Mouse (Mus musculus) forebrain, embryonic 10.5 days (tissue): ENCODE data around the gene Pnmal1. TPM values are rescaled to one million over a fixed set of nuclear protein-coding genes. Genes with fewer than 3 reads are reported as not detected.
"Not testable (repeated sequence)": the region's sequence is repeated elsewhere in the genome, so short reads cannot be mapped to it uniquely, and the experiment has no call there.

Experiments used
- DNase-seq: peaks from one replicate; pipeline ENCODE4 v3.0.0-alpha.2; 2017; ENCODE audit warnings: low spot score; ENCODE audit errors: extremely low spot score
- H3K27ac ChIP-seq: fragments of 300-500 bp; sonication (generic); 2 replicates; pipeline ENCODE4 v1.5.1; 2016; ENCODE audit warnings: mild to moderate bottlenecking
- H3K27me3 ChIP-seq: fragments of 300-500 bp; sonication (generic); 2 replicates; pipeline ENCODE4 v1.6.1; 2016; ENCODE audit warnings: mild to moderate bottlenecking; ENCODE audit not compliant: poor library complexity, severe bottlenecking
- H3K36me3 ChIP-seq: fragments of 300-500 bp; sonication (generic); replicated peaks from 2 replicates; pipeline ENCODE4 v1.6.1; 2016; ENCODE audit warnings: mild to moderate bottlenecking, moderate library complexity
- H3K4me1 ChIP-seq: fragments of 300-500 bp; sonication (generic); 2 replicates; pipeline ENCODE4 v1.6.1; 2016
- H3K4me3 ChIP-seq: fragments of 300-500 bp; sonication (generic); 2 replicates; pipeline ENCODE4 v1.5.1; 2016; ENCODE audit warnings: mild to moderate bottlenecking, moderate library complexity
- H3K9me3 ChIP-seq: fragments of 300-500 bp; sonication (generic); 2 replicates; pipeline ENCODE4 v1.6.1; 2016; ENCODE audit warnings: mild to moderate bottlenecking, moderate library complexity
- WGBS: fragments of 180-500 bp; shearing (Covaris S2); methylation state at CpG from one replicate; pipeline ENCODE4 v1.1.7; 2016; 5-methylcytosine and 5-hydroxymethylcytosine counted together
- polyA plus RNA-seq: library from polyadenylated mRNA; unstranded; fragments of >200 nt; fragmentation: Nextera tagmentation; extraction: Ambion mirVana; gene quantifications from 2 replicates; pipeline ENCODE4 v1.2.1, GENCODE M21; 2016

Pnmal1 gene
- polyA plus RNA-seq, 1 experiment from 2014 or later = 9.3 TPM

DNA sequence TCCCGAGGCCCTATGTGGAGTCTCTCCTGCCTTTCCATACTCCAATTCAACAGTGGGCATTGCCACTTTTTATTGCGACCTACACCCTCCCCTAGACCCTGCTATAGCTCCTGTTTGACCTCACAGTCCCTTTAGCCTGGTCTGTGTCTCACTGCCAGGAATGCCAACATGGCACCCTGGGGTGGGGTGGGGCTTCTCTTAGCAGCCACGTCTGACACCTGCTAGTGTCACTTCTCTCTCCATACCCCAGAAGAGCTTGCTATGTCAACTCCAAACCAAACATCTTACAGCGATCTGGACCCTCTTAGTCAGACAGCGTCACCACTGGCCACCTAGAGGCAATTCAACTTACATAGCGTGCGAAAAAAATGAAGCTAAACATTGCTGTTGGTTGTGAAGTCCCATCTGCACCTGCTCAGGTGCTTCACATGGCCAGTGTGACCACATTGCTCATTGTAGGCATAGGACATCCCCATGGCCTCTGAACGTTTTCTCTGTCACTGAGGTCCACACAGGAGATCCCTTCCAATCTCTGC lies 10.5 kb upstream of the Pnmal1 start:
- DNase-seq = no peak
- Histone ChIP-seq H3K27me3 (peaks cover 68% of the 10 kb centered on the region), H3K27ac (no peak overlapping the region), H3K4me3 (no peak overlapping the region), H3K36me3 (no peaks in the 10 kb centered on the region), H3K4me1 (peaks cover 60% of the 10 kb centered on the region), H3K9me3 (0 out of 2 replicates have a peak, but pooled peaks cover 3% of the 10 kb centered on the region)
- WGBS = 49% methylated on average over 8 of the region's 8 CpGs

DNA sequence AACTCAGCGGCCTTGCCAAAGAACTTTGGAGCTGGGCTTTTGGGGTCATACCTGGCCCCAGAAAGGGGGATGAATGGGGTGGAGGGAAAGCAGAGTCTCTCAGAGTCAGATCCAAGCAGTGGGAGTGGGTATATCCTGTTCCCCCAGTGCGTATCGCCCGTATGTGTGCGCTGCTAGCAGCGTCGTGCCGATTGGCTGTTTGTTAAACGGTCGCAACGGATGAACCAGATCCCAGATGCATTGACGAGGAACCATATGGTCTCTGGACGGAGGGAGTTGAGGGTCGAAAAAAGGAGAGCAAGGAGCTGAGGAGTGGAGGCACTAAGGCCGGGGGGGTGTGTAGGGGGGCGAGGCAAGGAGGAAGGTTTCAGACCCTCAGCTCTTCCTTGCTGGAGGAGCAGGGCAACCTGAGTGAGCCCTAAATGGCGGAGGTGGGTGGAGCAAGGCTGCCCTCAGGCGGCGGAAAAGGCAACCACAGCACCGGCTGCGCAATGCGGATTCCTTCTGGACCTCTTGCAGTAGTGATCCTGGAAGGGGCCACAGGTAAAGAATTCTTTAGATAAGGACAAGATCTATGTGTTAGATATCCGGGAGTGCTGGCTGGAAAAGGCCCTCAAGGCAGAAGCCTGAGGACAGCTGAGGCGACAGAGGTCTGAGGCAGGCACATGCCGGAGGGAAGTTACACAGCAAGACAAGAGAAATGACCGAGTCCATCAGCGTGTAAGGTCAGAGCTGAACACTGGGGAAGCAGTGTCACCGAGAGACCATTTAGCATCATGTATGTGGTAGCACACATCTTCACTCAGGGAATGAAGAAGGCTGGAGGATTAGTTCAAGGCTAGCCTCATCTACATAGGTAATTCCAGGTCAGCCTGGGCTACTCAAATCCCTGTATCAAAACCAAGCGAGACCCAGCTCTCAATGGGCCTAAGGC lies 9.3 kb upstream of the Pnmal1 start:
- peak overlapping the region; percentile 72 for H3K27ac ChIP-seq

DNA sequence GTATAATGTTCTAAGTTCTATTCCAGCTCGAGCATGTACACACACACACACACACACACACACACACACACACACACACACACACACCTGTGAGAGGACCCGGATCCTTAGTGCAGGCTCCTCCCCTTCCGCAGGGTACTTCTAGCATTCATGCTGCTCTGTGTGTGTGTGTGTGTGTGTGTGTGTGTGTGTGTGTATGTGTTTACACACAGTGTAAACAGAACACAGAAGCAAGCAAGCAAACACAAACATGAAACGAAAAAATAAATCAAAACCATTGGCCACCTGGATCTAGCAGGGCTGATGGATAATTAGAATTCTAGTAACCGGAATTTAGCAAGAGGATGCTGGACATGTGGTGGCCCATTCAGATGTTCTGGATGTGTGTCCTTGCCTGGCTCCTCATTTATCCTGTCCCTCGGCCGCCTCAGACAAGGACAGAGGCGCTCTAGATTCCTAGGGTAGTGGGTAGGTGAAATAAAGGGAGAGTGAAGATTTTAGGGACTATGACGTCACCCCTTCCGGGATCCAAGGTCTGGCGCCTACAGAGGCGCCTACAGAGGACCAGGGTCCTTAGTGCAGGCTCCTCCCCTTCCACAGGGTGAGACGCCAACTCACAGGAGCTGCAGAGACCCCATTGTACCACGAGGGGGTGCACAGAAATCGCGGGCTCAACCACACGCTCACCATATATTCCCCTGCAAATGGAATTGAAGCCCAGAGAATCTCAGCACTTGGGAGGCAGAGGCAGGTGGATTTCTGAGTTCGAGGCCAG lies 8.4 kb upstream of the Pnmal1 start:
- no peaks in the 10 kb centered on the region for H3K9me3 ChIP-seq
- no peak overlapping the region for H3K4me3 ChIP-seq
- no peak overlapping the region for H3K27ac ChIP-seq
- peak; percentile 80 for DNase-seq
- WGBS = 32% methylated on average over 18 of the region's 18 CpGs
- H3K27me3 ChIP-seq = peaks cover 49% of the 10 kb centered on the region
- peaks cover 41% of the 10 kb centered on the region for H3K4me1 ChIP-seq
- no peaks in the 10 kb centered on the region for H3K36me3 ChIP-seq

More for the DNA sequence above, 9.3 kb upstream of the Pnmal1 start:
- H3K4me1 ChIP-seq = peaks cover 49% of the 10 kb centered on the region
- 10% methylated on average over 29 of the region's 29 CpGs for WGBS
- H3K36me3 ChIP-seq = no peaks in the 10 kb centered on the region
- H3K27me3 ChIP-seq = peaks cover 58% of the 10 kb centered on the region
- 0 out of 2 replicates have a peak, but pooled peaks cover 3% of the 10 kb centered on the region for H3K9me3 ChIP-seq
- DNase-seq = peak; percentile 88
- peak overlapping the region; percentile 49 for H3K4me3 ChIP-seq

DNA sequence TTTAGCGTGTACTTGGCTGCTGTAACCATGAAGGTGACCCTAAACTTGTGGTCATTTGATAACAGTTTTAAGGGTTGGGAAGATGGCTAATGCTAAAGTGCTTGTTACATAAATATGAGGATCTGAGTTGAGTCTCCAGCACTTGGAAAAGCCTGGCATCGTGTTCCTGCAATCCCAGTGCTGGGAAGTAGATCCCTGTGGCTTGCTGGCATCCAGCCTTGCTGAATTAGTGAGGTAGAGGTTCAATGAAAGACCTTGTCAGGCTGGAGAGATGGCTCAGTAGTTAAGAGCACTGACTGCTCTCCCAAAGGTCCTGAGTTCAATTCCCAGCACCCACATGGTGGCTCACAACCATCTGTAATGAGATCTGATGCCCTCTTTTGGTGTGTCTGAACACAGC lies 5.7 kb upstream of the Pnmal1 start:
- DNase-seq, H3K36me3 ChIP-seq, H3K27ac ChIP-seq, H3K4me3 ChIP-seq, H3K9me3 ChIP-seq: not testable (repeated sequence)
- 68% methylated on average over 2 of the region's 2 CpGs for WGBS
- Histone ChIP-seq H3K4me1 (peaks cover 31% of the 10 kb centered on the region), H3K27me3 (peaks cover 22% of the 10 kb centered on the region)

DNA sequence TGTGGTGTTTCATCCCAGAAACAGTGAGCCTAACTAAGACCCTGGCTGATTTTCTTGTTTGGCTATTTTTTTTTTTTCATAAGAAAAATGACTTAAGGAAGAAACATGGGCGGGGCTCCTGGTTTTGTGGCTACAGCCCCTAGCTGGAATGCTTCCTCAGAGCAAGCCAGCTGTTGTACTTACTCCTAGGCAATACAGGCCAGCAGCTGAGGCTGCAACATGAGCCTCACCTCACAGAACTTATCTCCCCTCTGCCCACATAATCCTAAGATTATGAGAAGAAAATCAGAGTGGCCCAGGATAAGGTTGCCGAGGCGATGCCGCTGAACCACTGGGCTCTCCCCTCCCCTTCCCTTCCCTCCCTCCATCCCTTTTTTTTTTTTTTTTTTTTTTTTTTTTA lies 3.8 kb upstream of the Pnmal1 start:
- H3K4me1 ChIP-seq = peaks cover 36% of the 10 kb centered on the region
- H3K27ac ChIP-seq = no peak overlapping the region
- peaks cover 9% of the 10 kb centered on the region for H3K27me3 ChIP-seq
- DNase-seq = no peak
- WGBS = 88% methylated on average over 4 of the region's 4 CpGs
- H3K36me3 ChIP-seq = no peaks in the 10 kb centered on the region
- H3K4me3 ChIP-seq = no peak overlapping the region
- no peaks in the 10 kb centered on the region for H3K9me3 ChIP-seq

DNA sequence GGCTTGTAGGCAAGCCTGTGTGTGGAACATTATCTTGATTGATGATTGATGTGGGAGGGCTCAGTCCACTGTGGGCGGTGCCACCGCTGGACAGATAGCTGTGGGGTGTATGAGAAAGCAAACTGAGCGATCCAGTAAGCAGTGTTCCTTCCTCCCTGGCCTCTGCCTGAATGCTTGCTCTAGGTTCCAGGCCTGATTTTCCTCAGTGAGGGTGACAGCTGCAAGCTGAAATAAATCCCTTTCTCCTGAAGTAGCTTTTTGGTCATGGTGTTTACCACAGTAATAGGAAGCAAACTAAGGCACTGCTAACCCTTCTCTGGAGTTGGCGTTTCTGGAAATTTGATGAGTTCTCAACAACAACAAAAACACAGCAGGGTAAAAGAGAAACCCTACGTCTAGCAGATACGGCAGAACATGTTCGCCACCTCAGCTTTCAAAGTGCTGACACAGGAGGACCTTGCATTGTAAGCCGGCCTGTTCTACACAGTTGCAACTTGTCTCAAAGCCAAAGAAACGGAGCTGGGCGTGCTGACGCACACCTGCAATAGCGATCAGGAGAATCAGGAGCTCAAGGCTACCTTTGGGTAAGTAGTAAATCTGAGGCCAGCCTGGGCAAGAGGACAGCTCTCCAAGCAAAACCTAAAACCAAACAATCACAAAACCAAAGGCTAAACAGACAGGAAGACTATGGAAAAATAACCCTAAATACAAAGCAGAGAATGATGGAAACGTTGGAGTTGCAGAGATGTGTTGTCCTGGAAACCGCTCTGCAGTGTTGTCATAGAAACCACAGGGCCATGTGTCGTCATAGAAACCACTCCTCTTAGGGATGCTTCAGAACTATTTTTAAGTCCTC lies 2.8 kb upstream of the Pnmal1 start:
- Histone ChIP-seq H3K27me3 (peaks cover 10% of the 10 kb centered on the region), H3K9me3 (no peaks in the 10 kb centered on the region), H3K4me3 (no peak overlapping the region), H3K4me1 (peaks cover 34% of the 10 kb centered on the region), H3K36me3 (no peaks in the 10 kb centered on the region; the same call in 1 of the 2 replicates), H3K27ac (no peak overlapping the region)
- WGBS = 76% methylated on average over 15 of the region's 15 CpGs
- DNase-seq = no peak

DNA sequence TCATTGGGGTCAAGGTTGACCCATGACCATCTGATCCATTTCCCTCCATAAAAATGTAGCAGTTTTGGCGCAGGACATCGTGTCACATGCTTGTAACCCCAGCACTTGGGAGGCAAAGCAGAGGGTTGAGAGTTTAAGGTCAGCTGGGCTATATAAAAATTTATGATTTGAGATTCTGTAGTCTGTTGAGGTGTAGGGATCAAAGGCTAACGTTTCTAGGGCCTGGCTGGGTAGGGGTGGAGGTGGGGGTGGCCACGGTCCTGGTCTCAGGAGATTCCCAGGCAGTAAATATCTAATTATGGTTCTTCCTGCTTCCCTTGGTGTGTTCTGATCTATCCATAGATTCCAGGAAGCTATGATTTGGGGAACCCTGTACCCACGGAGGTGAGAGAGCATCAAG lies 2.2 kb downstream of the Pnmal1 start:
- Histone ChIP-seq H3K27me3 (peaks cover 10% of the 10 kb centered on the region), H3K9me3 (no peaks in the 10 kb centered on the region), H3K36me3 (peaks cover 3% of the 10 kb centered on the region; the same call in 1 of the 2 replicates), H3K4me3 (no peak overlapping the region), H3K27ac (peak overlapping the region; percentile 88; the same call in 1 of the 2 replicates), H3K4me1 (peaks cover 30% of the 10 kb centered on the region)
- DNase-seq = no peak
- 88% methylated on average over 5 of the region's 5 CpGs for WGBS

DNA sequence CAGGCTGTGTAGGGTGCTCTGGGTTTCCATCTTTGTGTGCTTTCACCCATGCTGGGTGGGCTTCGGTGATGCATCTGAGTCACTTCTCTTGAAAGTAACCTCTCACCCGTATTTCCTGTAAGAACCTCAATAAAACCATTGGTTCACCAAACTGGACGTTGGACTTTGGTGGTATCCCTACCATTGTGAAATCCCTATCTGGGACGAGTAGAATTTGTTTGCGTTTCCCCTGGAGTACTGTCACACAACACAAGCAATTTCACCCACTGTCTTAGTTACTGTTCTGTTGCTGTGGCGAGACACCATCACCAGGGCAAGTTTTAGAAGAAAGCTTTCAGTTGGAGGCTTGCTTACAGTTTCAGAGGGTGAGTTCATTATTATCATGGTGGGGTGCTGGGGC lies 8.9 kb downstream of the Pnmal1 start:
- H3K27ac ChIP-seq = no peak overlapping the region
- DNase-seq = no peak
- H3K4me3 ChIP-seq = no peak overlapping the region
- no peaks in the 10 kb centered on the region for H3K36me3 ChIP-seq
- H3K9me3 ChIP-seq = peaks cover 8% of the 10 kb centered on the region; the same call in 1 of the 2 replicates
- H3K27me3 ChIP-seq = no peaks in the 10 kb centered on the region
- 93% methylated on average over 6 of the region's 6 CpGs for WGBS
- peaks cover 3% of the 10 kb centered on the region; the same call in 1 of the 2 replicates for H3K4me1 ChIP-seq

DNA sequence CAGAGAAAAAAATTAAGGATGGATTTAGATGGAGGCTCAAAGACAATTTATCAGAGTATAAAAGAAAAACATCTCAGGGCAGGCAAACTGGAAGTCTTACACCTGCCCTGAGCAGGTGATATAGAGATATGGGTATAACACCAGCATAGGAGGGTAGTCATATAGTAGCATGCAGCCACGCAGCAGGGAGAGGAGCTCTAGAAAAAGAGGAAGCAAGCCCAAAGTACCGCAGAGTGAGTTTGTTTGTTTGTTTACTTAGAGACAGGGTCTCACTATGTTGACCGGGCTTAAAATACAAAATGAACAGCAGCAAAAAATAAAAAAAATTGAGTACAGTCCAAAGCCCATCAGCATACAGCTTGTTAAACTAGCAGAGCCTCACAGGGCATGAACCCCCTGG lies 11.7 kb downstream of the Pnmal1 start:
- Histone ChIP-seq H3K27me3 (no peaks in the 10 kb centered on the region), H3K27ac (no peak overlapping the region), H3K36me3 (no peaks in the 10 kb centered on the region), H3K4me3 (no peak overlapping the region), H3K9me3 (peaks cover 8% of the 10 kb centered on the region; the same call in 1 of the 2 replicates), H3K4me1 (peaks cover 3% of the 10 kb centered on the region; the same call in 1 of the 2 replicates)
- 89% methylated on average over 3 of the region's 3 CpGs for WGBS
- no peak for DNase-seq

DNA sequence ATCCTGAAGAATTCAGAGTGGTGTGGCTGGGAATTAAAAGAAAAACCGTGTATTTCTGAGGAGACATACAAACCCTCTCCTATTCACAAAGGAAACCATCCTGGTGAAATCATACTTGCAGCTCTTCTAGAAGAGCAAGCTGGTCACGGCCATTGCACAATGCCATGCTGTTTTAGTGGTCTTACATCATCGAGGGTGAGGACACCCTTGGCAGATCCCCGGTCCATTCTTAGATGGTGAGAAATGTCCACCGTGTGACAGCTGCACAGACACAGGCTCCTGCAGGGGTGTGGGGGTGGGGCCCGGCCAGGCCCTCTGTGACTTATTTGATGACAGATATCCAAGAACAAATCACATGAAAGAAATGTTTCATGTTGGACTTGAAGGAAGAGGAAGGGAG lies 14.5 kb downstream of the Pnmal1 start:
- Histone ChIP-seq H3K9me3 (peaks cover 8% of the 10 kb centered on the region; the same call in 1 of the 2 replicates), H3K27me3 (no peaks in the 10 kb centered on the region), H3K4me1 (peaks cover 3% of the 10 kb centered on the region; the same call in 1 of the 2 replicates), H3K27ac (no peak overlapping the region), H3K36me3 (no peaks in the 10 kb centered on the region), H3K4me3 (no peak overlapping the region)
- WGBS = 82% methylated on average over 6 of the region's 6 CpGs
- no peak for DNase-seq

DNA sequence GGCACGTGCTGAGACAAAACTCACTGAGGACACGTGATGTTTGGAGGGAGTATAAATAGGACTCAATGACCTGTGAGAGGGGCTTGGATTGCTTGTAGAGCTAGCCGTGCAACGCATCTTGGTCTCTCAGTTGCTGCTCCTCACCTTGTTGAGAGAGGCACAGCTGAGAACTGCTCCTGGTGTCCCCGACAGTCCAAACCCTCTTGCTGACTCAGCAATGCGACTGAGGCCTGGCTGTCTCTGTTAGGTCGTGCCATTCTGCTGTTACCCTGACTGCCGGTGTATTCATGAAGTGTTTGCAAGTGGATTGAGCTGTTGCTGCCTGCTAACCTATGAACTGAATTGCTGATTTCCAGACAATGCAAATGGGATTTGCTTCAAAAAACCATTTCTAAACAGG lies 16.8 kb downstream of the Pnmal1 start:
- Histone ChIP-seq H3K36me3 (no peaks in the 10 kb centered on the region), H3K4me1 (peaks cover 18% of the 10 kb centered on the region), H3K9me3 (no peaks in the 10 kb centered on the region), H3K27me3 (no peaks in the 10 kb centered on the region), H3K27ac (no peak overlapping the region), H3K4me3 (no peak overlapping the region)
- 71% methylated on average over 8 of the region's 8 CpGs for WGBS
- DNase-seq = no peak

DNA sequence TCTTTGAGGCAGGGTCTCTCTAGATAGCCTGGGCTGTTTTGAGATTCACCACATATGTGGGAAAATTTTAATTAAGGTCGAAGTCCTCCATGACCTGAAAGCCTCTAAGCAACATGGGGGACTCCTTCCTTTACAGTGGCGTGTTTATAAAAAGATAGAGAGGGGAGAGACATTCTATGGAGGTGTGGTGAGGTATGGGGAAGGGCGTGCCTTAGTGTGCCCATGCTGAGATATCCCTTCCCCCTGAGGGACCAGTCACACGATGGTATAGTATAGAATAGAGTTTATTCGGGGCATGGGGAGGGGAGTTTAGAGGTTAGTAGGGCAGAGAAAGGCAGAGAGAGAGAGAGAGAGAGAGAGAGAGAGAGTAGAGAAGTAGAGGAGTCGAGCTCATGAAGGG lies 18.7 kb downstream of the Pnmal1 start:
- 76% methylated on average over 6 of the region's 6 CpGs for WGBS
- Histone ChIP-seq H3K27ac (no peak overlapping the region), H3K4me3 (no peak overlapping the region), H3K9me3 (no peaks in the 10 kb centered on the region), H3K4me1 (peaks cover 31% of the 10 kb centered on the region), H3K27me3 (no peaks in the 10 kb centered on the region), H3K36me3 (no peaks in the 10 kb centered on the region)
- DNase-seq = no peak
